Mouse (Mus musculus): ENCODE data around the gene Prkce. TPM values are rescaled to one million over a fixed set of nuclear protein-coding genes. Genes with fewer than 3 reads are reported as not detected.

Gene Prkce
- polyA plus RNA-seq, 1 experiment from 2014 or later = 9.0 TPM

DNA sequence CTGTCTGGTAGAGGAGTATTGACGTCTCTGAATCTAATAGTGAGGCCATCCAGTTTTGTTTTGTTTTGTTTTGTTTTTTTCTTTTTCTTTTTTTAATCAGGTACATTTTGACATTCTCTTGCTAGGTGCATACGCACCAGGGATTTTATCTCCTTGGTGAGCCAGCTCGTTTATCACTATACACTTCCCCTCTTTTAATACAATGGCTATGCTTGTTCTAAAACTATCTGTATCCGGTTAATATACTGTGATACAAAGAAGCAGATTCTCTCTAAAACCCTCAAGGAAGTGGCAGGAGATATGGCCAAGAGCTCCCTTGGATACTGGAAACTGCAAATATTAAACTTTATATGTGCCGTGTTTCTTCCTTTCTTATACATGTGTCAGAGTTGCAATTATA is 319.1 kb downstream of the Prkce start:
- H3K27me3 ChIP-seq = no peaks in the 10 kb centered on the region
- no peak overlapping the region for H3K4me2 ChIP-seq
- ATAC-seq (ENCODE audit: insufficient number of reproducible peaks, insufficient read depth, low FRiP score, low TSS enrichment, low read depth) = no peak
- WGBS = 83% methylated on average over 5 of the region's 5 CpGs
- no peaks in the 10 kb centered on the region for H3K4me1 ChIP-seq
- no peak overlapping the region for H3K4me3 ChIP-seq
- no peaks in the 10 kb centered on the region for H3K9me3 ChIP-seq
- no peak overlapping the region for H3K27ac ChIP-seq
- peaks cover 7% of the 10 kb centered on the region; the same call in 1 of the 2 replicates for H3K36me3 ChIP-seq
- H3K9ac ChIP-seq = no peak overlapping the region

- Histone ChIP-seq H3K4me1 (no peaks in the 10 kb centered on the region), H3K9ac (no peak overlapping the region), H3K9me3 (no peaks in the 10 kb centered on the region), H3K27me3 (no peaks in the 10 kb centered on the region), H3K4me3 (no peak overlapping the region), H3K4me2 (no peak overlapping the region), H3K27ac (no peak overlapping the region), H3K36me3 (peaks cover 11% of the 10 kb centered on the region; the same call in 1 of the 2 replicates)
- no peak for ATAC-seq (ENCODE audit: insufficient number of reproducible peaks, insufficient read depth, low FRiP score, low TSS enrichment, low read depth)
- 76% methylated on average over 3 of the region's 3 CpGs for WGBS
These were observed 319.9 kb downstream of the Prkce start for GRCm38 (mm10) chr17:86487450-86487849.

DNA sequence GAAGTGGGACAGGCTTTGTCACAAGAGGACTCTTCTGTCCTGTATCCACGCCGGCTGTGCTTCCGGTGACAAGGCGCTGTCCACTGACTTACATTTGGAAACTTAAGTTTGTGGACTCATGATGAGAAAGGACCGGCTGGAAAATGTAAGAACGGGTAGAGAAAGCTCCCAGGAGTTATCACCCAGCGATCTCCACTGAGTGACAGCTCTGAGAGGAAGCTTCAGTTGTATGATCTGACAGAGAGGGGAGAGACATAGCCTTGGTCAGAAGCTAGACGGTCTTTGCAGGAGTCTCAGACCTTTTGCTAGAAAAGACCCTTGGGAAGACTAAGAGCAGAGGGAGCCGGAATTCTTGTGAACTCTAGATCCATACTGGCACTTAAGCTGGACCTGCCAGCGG is 322.2 kb downstream of the Prkce start:
- Histone ChIP-seq H3K27me3 (no peaks in the 10 kb centered on the region), H3K4me3 (no peak overlapping the region), H3K4me1 (peaks cover 12% of the 10 kb centered on the region), H3K9ac (no peak overlapping the region), H3K9me3 (no peaks in the 10 kb centered on the region), H3K27ac (no peak overlapping the region), H3K4me2 (no peak overlapping the region), H3K36me3 (peaks cover 14% of the 10 kb centered on the region; the same call in 1 of the 2 replicates)
- ATAC-seq (ENCODE audit: insufficient number of reproducible peaks, insufficient read depth, low FRiP score, low TSS enrichment, low read depth) = no peak
- 87% methylated on average over 10 of the region's 10 CpGs for WGBS

DNA sequence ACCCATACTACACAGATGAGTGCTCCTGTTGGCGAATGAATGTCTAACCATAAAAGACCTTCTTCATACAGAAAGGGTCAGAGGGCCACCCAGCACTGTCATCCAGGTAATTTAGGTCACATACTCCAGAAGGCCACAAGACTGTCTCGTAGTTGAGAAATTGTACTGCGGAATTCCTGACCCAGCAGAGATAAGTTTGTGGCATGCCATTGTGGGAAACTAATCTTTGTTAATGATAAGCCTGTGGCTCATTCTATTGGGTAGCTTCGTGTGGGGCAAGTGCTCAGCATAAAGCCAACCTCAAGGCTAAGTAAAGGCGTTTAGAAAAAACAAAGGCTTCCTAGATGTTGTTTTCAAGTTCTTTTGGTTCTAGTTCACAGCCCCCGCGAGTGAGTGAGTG is 324.8 kb downstream of the Prkce start:
- Histone ChIP-seq H3K4me3 (no peak overlapping the region), H3K4me1 (peaks cover 21% of the 10 kb centered on the region), H3K27ac (no peak overlapping the region), H3K4me2 (no peak overlapping the region), H3K27me3 (no peaks in the 10 kb centered on the region), H3K36me3 (peaks cover 14% of the 10 kb centered on the region; the same call in 1 of the 2 replicates), H3K9me3 (no peaks in the 10 kb centered on the region), H3K9ac (no peak overlapping the region)
- ATAC-seq (ENCODE audit: insufficient number of reproducible peaks, insufficient read depth, low FRiP score, low TSS enrichment, low read depth) = no peak
- WGBS = 83% methylated on average over 7 of the region's 7 CpGs

DNA sequence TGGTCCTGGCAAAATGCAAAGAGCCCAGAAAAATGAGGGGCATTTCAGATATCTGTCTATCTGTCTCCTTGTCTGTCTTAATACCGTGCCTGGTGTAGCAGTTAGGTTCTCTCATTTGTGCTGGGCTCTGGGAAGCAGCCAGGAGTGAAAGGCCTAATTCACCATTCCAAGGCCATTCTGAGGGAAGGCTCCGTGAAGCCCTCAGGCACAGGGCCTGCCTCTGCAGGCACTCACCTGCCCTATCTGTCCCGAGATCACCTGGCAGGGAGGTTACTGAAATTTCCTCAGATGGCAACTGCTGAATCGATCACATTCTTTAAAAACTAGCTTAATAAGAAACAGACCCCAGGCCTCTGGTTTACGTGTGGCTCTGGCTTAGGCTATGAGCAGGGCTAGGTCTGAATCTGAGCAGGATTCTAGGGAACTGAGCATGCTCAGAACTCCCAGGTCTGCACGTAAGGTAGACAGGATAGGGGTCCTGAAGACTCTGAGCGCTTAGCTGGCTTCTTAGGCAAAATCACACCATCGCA is 326.4 kb downstream of the Prkce start:
- peak; percentile 34; the same call in 1 of the 2 replicates for ATAC-seq (ENCODE audit: insufficient number of reproducible peaks, insufficient read depth, low FRiP score, low TSS enrichment, low read depth)
- peak overlapping the region; percentile 55; the same call in 1 of the 2 replicates for H3K27ac ChIP-seq
- no peaks in the 10 kb centered on the region for H3K9me3 ChIP-seq
- H3K9ac ChIP-seq = no peak overlapping the region
- 30% methylated on average over 8 of the region's 8 CpGs for WGBS
- no peak overlapping the region for H3K4me3 ChIP-seq
- no peaks in the 10 kb centered on the region for H3K27me3 ChIP-seq
- H3K36me3 ChIP-seq = peaks cover 18% of the 10 kb centered on the region; the same call in 1 of the 2 replicates
- no peak overlapping the region for H3K4me2 ChIP-seq
- peaks cover 29% of the 10 kb centered on the region for H3K4me1 ChIP-seq

- Histone ChIP-seq H3K36me3 (peaks cover 18% of the 10 kb centered on the region; the same call in 1 of the 2 replicates), H3K27ac (peak overlapping the region; percentile 55), H3K9me3 (no peaks in the 10 kb centered on the region), H3K4me2 (no peak overlapping the region), H3K4me1 (peaks cover 34% of the 10 kb centered on the region), H3K27me3 (no peaks in the 10 kb centered on the region), H3K9ac (no peak overlapping the region), H3K4me3 (no peak overlapping the region)
- 73% methylated on average over 6 of the region's 6 CpGs for WGBS
- no peak for ATAC-seq (ENCODE audit: insufficient number of reproducible peaks, insufficient read depth, low FRiP score, low TSS enrichment, low read depth)
These were observed 326.9 kb downstream of the Prkce start for GRCm38 (mm10) chr17:86494494-86494893.

- no peaks in the 10 kb centered on the region for H3K27me3 ChIP-seq
- H3K9me3 ChIP-seq = no peaks in the 10 kb centered on the region
- H3K9ac ChIP-seq = no peak overlapping the region
- ATAC-seq (ENCODE audit: insufficient number of reproducible peaks, insufficient read depth, low FRiP score, low TSS enrichment, low read depth) = no peak
- peaks cover 38% of the 10 kb centered on the region for H3K4me1 ChIP-seq
- H3K36me3 ChIP-seq = peaks cover 18% of the 10 kb centered on the region; the same call in 1 of the 2 replicates
- no peak overlapping the region for H3K27ac ChIP-seq
- H3K4me2 ChIP-seq = no peak overlapping the region
- H3K4me3 ChIP-seq = no peak overlapping the region
- 68% methylated on average over 6 of the region's 6 CpGs for WGBS
These were observed 327.3 kb downstream of the Prkce start for GRCm38 (mm10) chr17:86494895-86495294.

DNA sequence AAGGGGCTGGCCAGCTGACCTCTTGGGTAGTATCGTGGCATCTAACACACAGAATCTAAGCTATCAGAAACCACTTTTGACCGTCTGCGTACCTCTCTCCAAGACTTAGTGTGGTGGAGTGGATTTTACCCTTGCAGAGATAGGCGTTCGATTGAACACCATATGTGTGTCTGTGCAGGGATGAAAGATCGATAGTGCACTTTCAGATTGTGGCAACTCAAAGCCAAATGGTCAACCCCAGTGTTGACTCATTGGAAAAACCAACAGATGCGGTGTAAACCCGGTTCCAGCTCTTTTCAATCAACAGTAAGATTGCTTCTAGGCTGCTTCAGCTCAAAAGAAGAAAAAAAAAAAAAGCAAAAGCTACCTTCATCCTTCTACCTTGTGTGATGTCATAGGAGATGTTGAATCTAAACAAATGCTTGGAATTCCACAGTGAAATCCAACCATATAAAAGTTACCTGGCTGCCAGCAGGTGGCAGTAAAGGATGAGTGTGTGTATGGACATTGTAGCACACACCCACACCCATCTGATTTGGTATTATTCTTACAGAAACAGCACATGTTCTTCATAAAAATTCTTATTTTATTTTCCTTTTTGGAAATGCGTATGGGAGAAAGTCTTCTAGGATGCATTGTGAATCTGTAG is 328.7 kb downstream of the Prkce start:
- Histone ChIP-seq H3K27ac (no peak overlapping the region), H3K4me3 (no peak overlapping the region), H3K27me3 (no peaks in the 10 kb centered on the region), H3K4me1 (peaks cover 46% of the 10 kb centered on the region), H3K36me3 (peaks cover 11% of the 10 kb centered on the region; the same call in 1 of the 2 replicates), H3K9me3 (no peaks in the 10 kb centered on the region), H3K9ac (no peak overlapping the region), H3K4me2 (no peak overlapping the region)
- no peak for ATAC-seq (ENCODE audit: insufficient number of reproducible peaks, insufficient read depth, low FRiP score, low TSS enrichment, low read depth)
- 82% methylated on average over 9 of the region's 9 CpGs for WGBS

- H3K4me1 ChIP-seq = peaks cover 46% of the 10 kb centered on the region
- no peak overlapping the region for H3K9ac ChIP-seq
- H3K36me3 ChIP-seq = peaks cover 8% of the 10 kb centered on the region; the same call in 1 of the 2 replicates
- H3K4me3 ChIP-seq = no peak overlapping the region
- no peaks in the 10 kb centered on the region for H3K9me3 ChIP-seq
- H3K27ac ChIP-seq = 0 out of 2 replicates have a peak overlapping the region, but pooled peaks have one; percentile 28
- H3K27me3 ChIP-seq = no peaks in the 10 kb centered on the region
- WGBS = 67% methylated on average over 4 of the region's 4 CpGs
- no peak for ATAC-seq (ENCODE audit: insufficient number of reproducible peaks, insufficient read depth, low FRiP score, low TSS enrichment, low read depth)
- no peak overlapping the region for H3K4me2 ChIP-seq
These were observed 329.7 kb downstream of the Prkce start for GRCm38 (mm10) chr17:86497302-86497701.

DNA sequence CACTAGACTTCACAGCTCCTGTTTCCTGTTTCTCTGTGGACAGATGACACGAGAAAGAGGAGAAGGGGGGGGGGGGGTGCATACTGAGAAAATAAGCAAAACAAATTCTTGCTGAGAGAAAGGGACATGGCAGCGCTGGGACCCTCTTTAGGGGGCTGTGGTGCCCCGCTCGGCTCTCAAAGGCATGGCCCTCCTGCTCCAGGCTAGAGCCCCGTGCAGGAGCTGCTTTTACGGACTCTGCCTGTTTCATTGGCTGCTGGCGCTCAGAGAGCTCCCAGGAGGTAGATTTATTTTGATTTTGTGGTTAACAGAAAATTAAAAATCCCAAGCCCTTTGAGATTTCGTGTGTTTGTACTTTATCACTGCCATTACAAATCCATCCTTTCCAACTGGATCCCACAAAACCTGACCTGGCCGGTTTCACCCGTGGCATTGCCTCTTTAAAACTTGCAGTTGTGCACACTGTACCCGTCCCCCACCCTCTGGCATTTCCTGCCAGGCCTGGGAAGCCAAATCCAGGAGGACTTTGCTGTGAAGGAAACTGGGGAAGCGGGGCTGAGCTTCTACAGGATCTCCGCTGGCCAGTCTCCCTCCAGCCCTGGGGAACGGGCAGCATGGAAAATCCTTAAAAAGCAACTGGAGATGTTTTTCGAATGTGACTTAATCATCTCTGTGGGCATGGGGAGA is 331.9 kb downstream of the Prkce start:
- ATAC-seq (ENCODE audit: insufficient number of reproducible peaks, insufficient read depth, low FRiP score, low TSS enrichment, low read depth) = no peak
- H3K4me3 ChIP-seq = no peak overlapping the region
- peak overlapping the region; percentile 36; the same call in 1 of the 2 replicates for H3K9ac ChIP-seq
- H3K36me3 ChIP-seq = 0 out of 2 replicates have a peak, but pooled peaks cover 7% of the 10 kb centered on the region
- peaks cover 35% of the 10 kb centered on the region for H3K4me1 ChIP-seq
- H3K27ac ChIP-seq = peak overlapping the region; percentile 80
- peak overlapping the region; percentile 16 for H3K4me2 ChIP-seq
- WGBS = 27% methylated on average over 15 of the region's 15 CpGs
- no peaks in the 10 kb centered on the region for H3K9me3 ChIP-seq
- no peaks in the 10 kb centered on the region for H3K27me3 ChIP-seq

- Histone ChIP-seq H3K27me3 (no peaks in the 10 kb centered on the region), H3K4me1 (peaks cover 35% of the 10 kb centered on the region), H3K9ac (no peak overlapping the region), H3K9me3 (no peaks in the 10 kb centered on the region), H3K27ac (no peak overlapping the region), H3K36me3 (0 out of 2 replicates have a peak, but pooled peaks cover 7% of the 10 kb centered on the region), H3K4me2 (no peak overlapping the region), H3K4me3 (no peak overlapping the region)
- WGBS = 92% methylated on average over 4 of the region's 4 CpGs
- no peak for ATAC-seq (ENCODE audit: insufficient number of reproducible peaks, insufficient read depth, low FRiP score, low TSS enrichment, low read depth)
These were observed 333.8 kb downstream of the Prkce start for GRCm38 (mm10) chr17:86501393-86501792.

Measured in embryonic facial prominence, embryonic 13.5 days (tissue).